Mouse (Mus musculus): ENCODE data around the gene Gm28230. TPM values are rescaled to one million over a fixed set of nuclear protein-coding genes. Genes with fewer than 3 reads are reported as not detected.

Gm28230 gene
- total RNA-seq, 1 experiment from 2014 or later, result not detected

DNA sequence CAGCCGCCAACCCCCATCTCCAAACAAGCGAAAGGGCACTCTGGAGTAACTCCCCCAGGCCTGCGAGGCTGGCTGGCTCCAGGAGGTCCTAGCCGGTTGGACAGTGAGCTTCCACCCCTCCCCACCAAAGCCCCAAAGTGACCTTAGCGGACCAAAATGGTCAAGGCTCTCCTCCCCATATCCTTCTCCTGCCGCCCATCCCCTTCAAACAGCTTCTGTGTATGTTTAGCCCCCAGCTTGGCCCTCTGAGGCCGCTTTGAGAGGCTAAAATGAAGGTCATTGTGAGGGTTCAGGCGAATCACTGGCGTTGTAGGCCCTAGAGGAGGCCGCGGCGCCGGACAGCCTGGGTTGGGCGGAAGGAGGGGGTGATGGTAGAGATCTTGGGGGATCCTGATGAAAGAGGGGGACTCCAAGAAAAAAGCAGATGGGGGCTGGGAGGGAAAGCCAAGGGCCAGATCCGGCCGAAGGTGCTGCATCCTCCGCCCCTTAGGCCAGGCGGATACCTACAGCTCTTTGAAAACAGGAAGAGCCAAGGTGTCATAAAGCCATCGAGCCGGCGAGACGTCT is 25.9 kb upstream of the Gm28230 start:
- no peak for ATAC-seq (replicated peaks in 1 of 2; ENCODE audit: insufficient read depth in 1 of 2, low FRiP score in 2 of 2, low TSS enrichment in 1 of 2, low read depth in 1 of 2, poor library complexity in 2 of 2, severe bottlenecking in 2 of 2)

DNA sequence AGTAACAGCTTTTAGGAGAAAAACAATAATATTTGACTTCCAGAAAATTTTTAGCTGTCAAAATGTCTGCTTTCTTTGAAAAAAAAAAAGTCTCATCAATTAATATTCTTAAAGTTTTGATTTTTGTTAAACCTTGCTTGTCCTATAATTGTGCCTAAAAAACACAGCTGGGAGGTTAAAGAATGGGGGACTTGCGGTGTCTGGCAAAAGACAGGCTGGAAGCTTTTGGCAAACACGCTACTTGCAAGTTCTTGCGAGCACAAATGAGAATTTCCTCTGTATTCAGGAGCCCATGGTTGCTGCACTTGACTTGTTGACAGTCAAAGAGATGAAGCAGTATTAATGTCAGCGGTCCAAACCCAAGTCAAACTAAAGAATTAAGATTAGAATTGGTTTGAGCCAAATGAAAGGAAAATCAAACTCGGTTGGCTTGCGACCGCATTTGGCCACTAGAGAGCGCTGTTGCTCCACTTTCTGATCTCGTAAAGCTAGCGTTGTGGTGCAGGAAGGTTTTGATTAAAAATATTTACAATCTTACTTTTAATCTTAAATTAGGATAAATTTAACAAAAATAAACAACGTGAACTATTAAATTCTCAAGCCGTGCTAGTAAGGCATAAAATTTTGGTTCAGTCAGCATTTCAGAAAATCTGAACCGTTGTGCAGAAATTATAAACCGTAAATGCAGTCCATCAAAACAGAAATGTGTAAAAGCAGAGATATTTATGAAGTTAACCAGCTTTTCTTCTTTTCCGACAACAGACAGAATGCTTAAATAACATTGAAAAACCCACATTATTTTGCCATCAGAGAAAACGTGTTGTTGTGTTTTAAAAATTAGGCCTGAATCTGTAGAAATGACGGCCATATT is 24.3 kb upstream of the Gm28230 start:
- ATAC-seq (replicated peaks in 1 of 2; ENCODE audit: insufficient read depth in 1 of 2, low FRiP score in 2 of 2, low TSS enrichment in 1 of 2, low read depth in 1 of 2, poor library complexity in 2 of 2, severe bottlenecking in 2 of 2), result peak in 1 of 2 experiments; percentile 43; a peak in 1 of 4 replicates

DNA sequence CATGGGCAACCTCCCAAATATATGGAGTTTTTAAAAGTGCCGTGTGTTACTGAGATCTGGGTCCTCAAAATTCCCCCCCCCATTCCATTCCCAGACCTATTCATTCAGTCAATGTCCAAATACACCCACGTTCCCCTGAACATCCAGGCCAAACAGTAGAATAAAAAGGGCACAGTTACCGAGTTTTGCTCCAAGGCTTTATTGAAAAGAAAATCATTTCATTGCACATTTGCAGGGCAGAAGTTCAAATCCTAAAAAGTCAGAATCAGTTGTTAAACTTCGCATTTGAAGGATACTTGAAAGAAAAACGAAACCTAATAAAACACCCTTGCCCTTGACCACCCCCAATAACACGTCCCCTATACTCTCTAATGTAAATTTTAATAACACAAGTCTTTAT is 23.7 kb upstream of the Gm28230 start:
- ATAC-seq (replicated peaks in 1 of 2; ENCODE audit: insufficient read depth in 1 of 2, low FRiP score in 2 of 2, low TSS enrichment in 1 of 2, low read depth in 1 of 2, poor library complexity in 2 of 2, severe bottlenecking in 2 of 2), result no peak

DNA sequence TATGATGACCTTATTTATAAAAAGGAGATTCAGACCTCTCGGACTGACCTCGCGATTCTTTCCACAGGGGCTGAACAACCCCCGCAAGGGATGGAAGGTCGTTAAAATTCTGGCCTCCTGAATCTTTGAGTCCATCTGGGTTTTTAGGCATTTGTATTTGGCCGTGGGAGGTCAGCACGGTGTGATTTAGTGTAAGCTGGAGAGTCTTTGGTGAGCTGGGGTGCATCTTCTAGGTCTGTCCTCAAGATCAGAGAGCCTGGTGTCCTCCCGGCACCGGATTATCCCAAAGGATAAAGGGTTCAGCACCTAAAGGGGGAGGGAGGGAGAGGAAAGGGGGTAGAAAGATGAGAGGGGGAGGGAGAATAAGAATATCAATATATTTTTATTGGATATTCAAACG is 23.2 kb upstream of the Gm28230 start:
- ATAC-seq (replicated peaks in 1 of 2; ENCODE audit: insufficient read depth in 1 of 2, low FRiP score in 2 of 2, low TSS enrichment in 1 of 2, low read depth in 1 of 2, poor library complexity in 2 of 2, severe bottlenecking in 2 of 2), result no peak

DNA sequence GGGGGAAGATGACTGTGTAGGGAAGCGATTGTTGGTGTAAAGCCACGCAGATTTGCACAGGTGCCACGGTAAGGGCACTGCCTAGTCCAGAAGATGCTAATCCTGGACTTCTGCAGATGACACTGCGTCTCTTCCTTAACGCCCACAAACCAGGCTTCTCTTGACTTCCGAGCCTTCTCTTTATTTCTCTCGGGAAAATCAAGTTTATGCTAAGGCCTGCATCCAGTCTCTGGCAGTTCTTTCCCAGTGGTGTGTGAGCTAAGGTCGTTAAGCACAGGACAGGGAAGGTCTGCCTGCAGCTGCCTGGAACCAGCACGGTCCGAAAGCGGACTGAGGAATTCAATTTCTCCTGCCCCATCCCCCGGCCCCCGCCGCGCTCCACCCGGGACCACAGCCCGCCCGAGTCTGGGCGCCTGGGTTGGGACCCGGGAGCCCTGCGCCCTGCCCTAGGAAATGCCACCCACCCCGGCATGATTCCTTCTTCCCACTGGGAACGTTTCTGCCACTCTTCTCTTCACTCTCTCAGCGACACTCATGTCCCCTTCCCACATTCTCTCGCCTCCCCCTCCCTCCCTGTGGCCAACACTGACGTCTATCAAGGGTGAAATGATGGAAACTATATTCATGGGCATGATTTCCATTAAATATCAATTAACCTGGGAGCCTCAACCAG is 22.7 kb upstream of the Gm28230 start:
- no peak for ATAC-seq (replicated peaks in 1 of 2; ENCODE audit: insufficient read depth in 1 of 2, low FRiP score in 2 of 2, low TSS enrichment in 1 of 2, low read depth in 1 of 2, poor library complexity in 2 of 2, severe bottlenecking in 2 of 2)

DNA sequence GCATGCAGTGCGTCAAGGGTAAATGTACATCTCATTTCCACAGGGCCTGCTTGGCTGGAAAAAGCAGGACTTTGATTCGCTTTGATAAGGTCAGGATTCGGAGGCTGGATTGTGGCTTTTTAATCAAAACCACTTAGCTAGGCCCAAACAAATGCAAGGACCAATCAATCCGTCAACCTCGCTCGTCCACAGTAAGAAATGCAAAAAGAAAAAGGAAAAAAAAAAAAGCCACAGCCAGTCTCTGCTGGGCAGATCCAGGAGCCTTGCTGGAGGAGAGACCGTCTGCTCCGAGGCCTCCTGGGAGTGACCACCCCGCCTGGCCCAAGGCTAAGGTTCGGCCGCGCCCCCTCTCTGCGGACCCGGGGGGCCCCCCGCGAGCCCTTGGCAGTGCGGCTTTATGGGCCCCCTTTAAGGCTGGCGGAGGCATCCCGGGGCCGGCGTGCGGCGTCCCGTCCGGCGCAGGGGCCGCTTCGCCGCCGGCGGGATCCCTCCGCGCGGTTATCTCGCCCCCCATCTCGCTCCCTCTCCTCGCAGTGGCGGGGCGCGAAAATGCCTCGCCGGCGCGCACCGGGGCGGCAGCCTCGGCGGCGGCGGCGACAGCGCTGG is 22.0 kb upstream of the Gm28230 start, which contains the start of gene Hoxd8:
Gene Hoxd8, plus strand, starts transcription at position 223 of the 606 bp plus-strand sequence.
- ATAC-seq (replicated peaks in 1 of 2; ENCODE audit: insufficient read depth in 1 of 2, low FRiP score in 2 of 2, low TSS enrichment in 1 of 2, low read depth in 1 of 2, poor library complexity in 2 of 2, severe bottlenecking in 2 of 2), result no peak

DNA sequence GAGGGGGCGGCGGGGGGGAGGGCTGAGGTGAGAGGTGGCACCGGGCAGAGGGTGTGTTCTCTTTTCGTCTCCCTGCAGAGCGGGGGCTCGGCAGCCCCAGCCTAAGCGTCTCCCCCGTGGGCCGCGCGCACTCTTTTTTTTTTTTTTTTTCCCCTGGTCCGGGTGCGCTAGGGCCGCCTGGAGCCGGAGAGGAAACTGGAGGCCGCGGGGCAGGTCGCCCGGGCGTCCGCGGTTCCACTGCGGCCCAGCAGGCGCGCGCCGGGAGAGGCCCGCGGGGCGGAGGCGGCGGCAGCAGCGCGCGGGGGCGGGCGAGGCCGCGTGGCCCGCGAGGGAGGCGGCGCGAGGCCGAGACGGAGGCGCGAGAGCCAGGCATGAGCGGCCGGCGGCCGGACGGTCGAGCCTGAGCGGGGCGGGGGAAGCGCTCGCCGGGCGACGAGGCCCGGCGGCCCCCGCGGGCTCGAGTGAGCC is 21.5 kb upstream of the Gm28230 start:
- no peak for ATAC-seq (replicated peaks in 1 of 2; ENCODE audit: insufficient read depth in 1 of 2, low FRiP score in 2 of 2, low TSS enrichment in 1 of 2, low read depth in 1 of 2, poor library complexity in 2 of 2, severe bottlenecking in 2 of 2)

DNA sequence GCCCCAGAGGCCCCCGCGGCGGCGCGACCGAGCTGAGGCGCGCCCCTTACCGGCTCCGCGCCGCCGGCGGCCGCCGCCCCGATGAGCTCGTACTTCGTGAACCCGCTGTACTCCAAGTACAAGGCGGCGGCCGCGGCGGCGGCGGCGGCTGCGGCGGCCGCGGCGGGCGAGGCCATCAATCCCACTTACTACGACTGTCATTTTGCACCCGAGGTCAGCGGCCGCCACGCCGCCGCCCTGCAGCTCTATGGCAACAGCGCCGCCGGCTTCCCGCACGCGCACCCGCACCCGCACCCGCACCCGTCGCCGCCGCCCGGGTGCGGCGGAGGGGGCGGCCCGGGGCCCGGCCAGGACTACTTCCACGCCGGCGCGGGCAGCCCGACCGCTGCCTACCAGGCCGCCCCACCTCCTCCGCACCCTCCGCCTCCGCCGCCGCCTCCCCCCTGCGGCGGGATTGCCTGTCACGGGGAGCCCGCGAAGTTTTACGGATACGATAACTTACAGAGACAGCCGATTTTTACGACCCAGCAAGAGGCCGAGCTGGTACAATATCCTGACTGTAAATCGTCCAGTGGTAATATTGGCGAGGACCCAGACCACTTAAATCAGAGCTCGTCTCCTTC is 20.9 kb upstream of the Gm28230 start:
- no peak for ATAC-seq (replicated peaks in 1 of 2; ENCODE audit: insufficient read depth in 1 of 2, low FRiP score in 2 of 2, low TSS enrichment in 1 of 2, low read depth in 1 of 2, poor library complexity in 2 of 2, severe bottlenecking in 2 of 2)

DNA sequence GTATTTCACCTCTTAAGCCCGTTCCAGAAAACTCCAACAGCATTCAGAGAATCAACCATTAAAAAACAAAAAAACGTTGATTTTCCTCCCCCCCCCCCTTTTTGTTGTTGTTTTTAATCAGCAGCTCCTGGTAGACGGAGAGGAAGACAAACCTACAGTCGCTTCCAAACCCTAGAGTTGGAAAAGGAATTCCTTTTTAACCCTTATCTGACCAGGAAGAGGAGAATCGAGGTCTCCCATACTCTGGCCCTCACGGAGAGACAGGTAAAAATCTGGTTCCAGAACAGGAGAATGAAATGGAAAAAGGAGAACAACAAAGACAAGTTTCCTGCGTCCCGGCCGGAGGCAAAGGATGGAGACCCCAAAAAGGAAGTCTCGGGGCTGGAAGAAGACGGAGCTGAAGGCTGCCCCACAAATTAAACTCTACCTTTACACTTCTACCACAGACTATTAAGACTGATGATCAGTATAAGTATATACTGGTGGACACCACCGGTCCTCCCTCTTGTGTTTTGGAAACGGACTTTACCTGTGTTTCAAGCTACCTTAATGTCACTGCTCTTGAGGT is 20.1 kb upstream of the Gm28230 start:
- ATAC-seq (replicated peaks in 1 of 2; ENCODE audit: insufficient read depth in 1 of 2, low FRiP score in 2 of 2, low TSS enrichment in 1 of 2, low read depth in 1 of 2, poor library complexity in 2 of 2, severe bottlenecking in 2 of 2), result no peak

DNA sequence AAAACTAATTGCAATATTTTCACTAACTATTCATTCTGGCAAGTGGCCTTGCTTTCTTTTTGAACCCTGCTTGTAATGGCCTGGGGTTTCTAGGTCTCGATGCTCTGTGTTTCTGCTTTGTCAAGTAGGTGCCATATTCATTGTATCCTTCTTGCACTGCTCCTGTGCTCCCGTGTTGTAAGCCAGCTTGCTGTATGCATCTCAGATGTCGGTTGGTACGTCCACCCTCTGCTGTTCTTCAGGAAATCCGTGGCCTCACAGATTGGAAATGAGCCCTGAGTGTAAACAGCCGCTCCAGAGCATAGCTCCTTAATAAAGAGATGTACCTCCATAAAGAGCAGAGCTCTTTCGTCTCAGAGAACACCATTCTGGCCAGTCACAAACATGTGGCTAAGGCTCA is 18.9 kb upstream of the Gm28230 start:
- no peak for ATAC-seq (replicated peaks in 1 of 2; ENCODE audit: insufficient read depth in 1 of 2, low FRiP score in 2 of 2, low TSS enrichment in 1 of 2, low read depth in 1 of 2, poor library complexity in 2 of 2, severe bottlenecking in 2 of 2)

DNA sequence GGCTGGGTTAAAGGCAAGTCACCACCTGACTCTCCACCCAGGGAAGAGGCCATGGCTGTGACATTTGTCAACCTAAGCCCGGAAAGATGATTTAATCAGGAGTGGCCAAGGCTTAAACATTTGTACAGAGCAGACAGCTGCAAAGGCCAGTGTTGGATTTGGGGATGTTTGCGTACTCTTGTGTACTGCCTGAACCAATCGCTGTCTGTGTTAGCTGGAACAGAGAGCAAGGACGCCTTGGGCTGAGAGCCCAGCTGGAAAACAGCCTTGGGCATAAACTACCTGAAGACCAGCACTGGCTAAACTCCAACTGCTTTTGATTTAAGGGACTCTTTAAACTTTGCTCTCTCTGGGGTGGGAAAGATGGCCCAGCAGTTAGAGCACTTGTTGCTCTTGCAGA is 17.9 kb upstream of the Gm28230 start:
- ATAC-seq (replicated peaks in 1 of 2; ENCODE audit: insufficient read depth in 1 of 2, low FRiP score in 2 of 2, low TSS enrichment in 1 of 2, low read depth in 1 of 2, poor library complexity in 2 of 2, severe bottlenecking in 2 of 2), result no peak

DNA sequence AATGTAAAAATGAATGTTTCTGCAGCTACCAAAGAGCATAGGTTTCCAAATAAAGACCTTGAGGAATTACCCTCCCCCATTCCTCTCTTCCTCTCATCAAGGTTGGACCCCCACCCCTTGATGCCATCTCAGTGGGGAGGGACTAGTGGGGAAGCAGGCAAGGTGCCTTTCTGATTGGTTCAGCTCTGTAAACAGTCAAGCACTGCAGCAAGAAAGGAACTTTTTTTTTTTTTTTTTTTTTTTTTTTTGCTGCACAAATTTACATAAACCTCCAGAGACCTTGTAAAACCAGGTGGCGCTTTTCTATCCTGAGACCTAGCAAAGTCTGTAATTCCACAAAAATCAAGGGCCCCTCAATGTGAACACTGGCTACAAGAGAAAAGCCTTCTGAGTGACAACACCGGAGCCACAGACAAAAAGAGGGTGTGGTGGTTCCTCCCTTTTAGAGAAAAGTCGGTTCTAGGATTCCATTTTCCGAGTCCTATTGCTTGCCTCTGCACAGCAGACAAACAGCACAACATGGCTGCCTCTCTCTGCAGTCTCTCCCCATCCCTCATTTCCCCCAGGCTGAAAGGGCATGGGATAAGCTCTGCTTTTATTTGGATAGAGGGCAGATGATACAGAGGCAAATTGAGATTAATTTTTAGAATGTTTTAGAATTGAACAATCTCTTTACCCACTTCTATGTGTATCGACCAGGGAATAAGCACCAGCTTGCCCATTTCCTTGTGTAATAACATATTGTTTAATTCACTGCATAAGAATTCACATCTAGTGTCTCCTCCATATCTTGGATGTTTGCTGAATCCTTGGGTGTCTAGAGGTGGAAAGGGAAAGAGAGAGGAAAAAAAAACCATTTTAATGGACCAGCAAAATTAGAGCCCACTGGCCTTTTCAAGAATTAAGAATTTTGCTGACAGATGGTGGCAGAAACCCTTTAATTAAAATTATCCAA is 16.8 kb upstream of the Gm28230 start:
- no peak; a peak in 1 of 4 replicates for ATAC-seq (replicated peaks in 1 of 2; ENCODE audit: insufficient read depth in 1 of 2, low FRiP score in 2 of 2, low TSS enrichment in 1 of 2, low read depth in 1 of 2, poor library complexity in 2 of 2, severe bottlenecking in 2 of 2)

DNA sequence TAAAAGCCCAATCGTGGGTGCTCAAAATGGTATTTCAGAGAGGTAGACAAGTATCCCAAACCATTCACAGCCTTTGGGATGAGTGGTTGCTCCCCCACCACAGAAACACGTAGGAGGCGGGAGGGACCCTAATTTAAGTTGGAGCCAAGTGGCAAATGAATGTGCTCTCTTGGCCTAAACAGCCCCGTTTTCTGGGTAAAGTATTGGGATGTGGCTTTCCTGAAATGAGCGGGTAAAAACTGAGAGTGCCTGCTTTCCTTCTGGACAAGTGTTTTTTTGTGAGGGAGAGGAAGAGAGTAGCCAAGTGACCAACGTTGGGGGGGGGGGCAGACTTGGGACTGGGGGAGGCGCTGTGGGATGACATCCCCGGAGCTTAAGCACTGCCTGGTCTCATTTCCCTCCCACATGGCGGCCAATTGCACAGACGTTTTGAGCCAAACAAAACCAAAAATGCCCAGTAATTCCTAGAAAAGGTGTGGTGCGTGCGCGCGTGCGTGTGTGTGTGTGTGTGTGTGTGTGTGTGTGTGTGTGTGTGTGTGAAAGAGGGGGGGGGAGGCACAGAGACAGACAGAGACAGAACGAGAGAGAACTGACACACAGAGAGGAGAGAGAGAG is 15.5 kb upstream of the Gm28230 start:
- no peak for ATAC-seq (replicated peaks in 1 of 2; ENCODE audit: insufficient read depth in 1 of 2, low FRiP score in 2 of 2, low TSS enrichment in 1 of 2, low read depth in 1 of 2, poor library complexity in 2 of 2, severe bottlenecking in 2 of 2)

DNA sequence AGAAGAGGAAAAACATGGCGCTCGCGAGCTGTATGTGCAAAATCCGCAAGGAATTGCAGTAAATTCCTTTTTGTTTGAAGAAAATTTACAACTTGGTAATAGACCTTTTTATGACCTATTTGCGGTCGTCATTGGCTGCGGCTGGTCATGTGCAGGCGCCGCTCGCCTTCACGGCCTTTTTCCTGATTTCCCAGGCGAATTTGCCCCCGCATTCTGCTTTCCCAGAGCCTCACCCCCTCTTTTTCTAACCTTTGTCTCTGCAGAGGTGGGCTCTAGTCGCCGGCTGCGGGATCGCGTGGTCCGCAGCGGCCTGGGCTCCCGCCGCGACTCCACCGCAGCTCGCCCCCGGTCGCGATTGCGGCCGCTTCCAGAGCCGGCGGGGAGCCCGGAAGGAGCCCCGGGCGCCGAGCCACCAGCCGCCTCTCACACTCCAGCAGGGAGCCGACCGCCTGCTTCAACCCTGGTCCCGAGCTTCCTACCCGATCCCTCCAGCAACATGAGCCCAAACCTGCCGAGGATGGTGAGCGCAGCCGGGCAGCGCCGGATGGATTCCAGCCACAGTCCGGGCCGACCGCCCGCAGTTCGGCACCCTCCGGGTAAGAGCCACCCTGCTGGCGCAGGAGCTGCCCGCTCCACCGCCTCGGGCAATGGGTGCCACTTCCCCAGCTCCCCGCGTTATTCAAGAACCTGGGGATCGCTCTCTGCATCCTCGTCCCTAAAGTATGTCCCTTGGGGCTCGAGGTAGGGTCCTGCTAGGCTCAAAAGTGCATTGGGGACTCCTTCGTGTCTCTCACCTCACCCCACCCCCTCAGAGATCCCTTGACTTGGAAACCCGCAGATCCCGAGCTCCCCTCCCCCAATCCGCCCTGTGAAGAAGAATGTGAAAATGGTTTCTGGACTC is 14.6 kb upstream of the Gm28230 start, which contains the start of the genes Hoxd3 and Hoxd4:
Gene Hoxd3, plus strand, starts transcription at position 207 of the 901 bp plus-strand sequence.
Gene Hoxd4, plus strand, starts transcription at position 209 of the 901 bp plus-strand sequence.
- ATAC-seq (replicated peaks in 1 of 2; ENCODE audit: insufficient read depth in 1 of 2, low FRiP score in 2 of 2, low TSS enrichment in 1 of 2, low read depth in 1 of 2, poor library complexity in 2 of 2, severe bottlenecking in 2 of 2), result no peak
